Mouse (Mus musculus): Measurements from ENCODE around the gene Gm21992. TPM values are rescaled to one million over a fixed set of nuclear protein-coding genes. Genes with fewer than 3 reads are reported as not detected.

The Gm21992 gene
- polyA plus RNA-seq (2016; fragmentation: Nextera tagmentation; extraction: Ambion mirVana), result 26.7 and 30.0 TPM in 2 replicates

DNA sequence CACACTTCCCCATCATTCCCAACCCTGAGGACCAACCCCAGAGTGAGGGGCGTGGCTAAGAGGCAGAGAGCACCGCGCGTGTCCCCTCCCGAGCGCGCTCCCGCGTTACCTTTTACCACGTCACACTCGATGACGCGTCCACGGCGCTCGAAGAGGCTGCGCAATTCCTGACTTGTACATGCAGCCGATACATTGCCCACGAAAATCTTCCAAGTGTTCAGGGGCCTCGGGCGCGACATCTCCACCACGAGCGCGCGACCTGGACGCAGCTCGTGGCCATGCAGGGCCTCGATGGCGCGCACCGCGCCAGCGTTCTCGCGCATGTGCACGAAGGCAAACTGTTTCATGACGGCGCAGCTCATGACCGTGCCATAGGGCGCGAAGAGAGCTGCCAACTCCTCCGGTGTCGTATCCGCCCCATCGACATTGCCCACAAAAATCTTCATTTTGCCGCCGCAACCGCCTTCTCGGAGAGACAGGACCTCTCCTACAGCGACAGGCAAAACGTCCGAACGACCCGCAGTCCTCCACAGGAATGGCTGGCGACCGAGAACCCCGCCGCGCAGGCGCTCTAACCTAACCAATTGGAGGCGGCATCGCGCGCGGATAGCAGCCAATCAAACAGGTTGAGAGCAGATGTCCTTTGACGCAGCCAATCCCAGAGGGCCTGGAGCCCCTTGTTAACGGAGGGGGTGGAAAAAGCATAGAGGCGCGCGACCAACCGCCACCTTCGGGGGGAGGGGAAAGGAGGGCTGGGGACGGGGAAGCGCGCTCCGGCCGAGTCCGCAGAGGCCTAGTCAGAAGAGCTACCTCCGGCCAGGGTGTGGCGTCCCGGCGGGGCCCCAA lies at the start of gene Gm21992, which contains the start of gene Rbm14:
Gene Gm21992, minus strand, starts transcription at position 550 of the 846 bp plus-strand sequence.
Gene Rbm14, minus strand, starts transcription at position 572 of the 846 bp plus-strand sequence.
- Histone ChIP-seq H3K36me3 (peaks cover 11% of the 10 kb centered on the region), H3K27ac (peak within 1 kb of the TSS; percentile 95)

DNA sequence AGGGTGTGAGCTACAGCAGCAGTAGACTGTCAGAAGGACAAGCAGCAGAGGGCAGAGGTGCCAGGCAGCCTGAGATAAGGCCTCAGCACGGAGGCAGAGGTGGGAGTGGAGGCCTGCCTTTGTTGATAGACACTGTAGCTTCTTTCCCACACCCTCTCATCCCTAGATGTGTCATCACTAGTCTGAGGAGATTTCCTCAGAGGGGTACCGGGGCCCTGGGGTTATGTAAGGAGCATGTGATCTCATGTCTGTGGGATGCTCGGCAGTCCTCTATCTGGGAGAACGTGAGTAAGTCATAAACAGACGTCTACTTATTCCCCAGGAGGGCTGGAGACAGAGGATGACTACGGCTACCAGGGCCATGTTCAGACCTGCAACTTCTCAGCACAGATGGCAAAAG lies 47.7 kb upstream of the Gm21992 start:
- peaks cover 27% of the 10 kb centered on the region for H3K36me3 ChIP-seq
- H3K27me3 ChIP-seq (ENCODE audit: insufficient read depth, poor library complexity, severe bottlenecking), result peaks cover 8% of the 10 kb centered on the region; the same call in 1 of the 2 replicates
- no peaks in the 10 kb centered on the region for H3K9me3 ChIP-seq
- peaks cover 21% of the 10 kb centered on the region for H3K4me1 ChIP-seq (replicated peaks)
- no peak overlapping the region for H3K4me3 ChIP-seq
- no peak overlapping the region for H3K27ac ChIP-seq
- DNase-seq (ENCODE audit: low spot score), result no peak
- 80% methylated on average over 6 of the region's 6 CpGs for WGBS

More for the DNA sequence above, at the start of gene Gm21992, which contains the start of gene Rbm14:
- Histone ChIP-seq H3K27me3 (ENCODE audit: insufficient read depth, poor library complexity, severe bottlenecking) (no peaks in the 10 kb centered on the region), H3K4me3 (peak within 1 kb of the TSS; percentile 71), H3K9me3 (no peaks in the 10 kb centered on the region; the same call in 1 of the 2 replicates), H3K4me1 (replicated peaks) (peaks cover 27% of the 10 kb centered on the region)
- WGBS, result under 1% methylated on average over 83 of the region's 83 CpGs
- DNase-seq (ENCODE audit: low spot score), result peak; percentile 98

DNA sequence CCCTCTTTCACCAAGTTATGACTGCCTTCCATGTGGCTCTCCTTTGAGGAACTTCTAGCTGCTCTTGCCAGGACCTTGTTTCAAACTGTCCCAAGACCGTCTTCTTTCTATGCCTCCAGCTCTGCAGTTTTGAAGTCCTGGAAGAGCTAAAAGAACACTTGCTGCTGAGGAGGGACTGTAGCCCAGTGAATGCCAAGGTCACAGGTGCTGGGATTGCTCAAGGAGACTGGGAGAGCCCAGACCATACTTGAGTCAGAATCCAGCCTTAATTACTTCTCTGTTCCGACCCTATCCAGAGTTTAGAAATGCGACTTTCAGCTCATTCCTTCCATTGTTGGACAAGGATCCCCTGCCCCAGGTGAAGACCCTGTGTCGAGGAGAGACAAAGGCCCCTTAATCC lies 44.5 kb upstream of the Gm21992 start:
- Histone ChIP-seq H3K27ac (no peak overlapping the region), H3K36me3 (peaks cover 20% of the 10 kb centered on the region), H3K9me3 (no peaks in the 10 kb centered on the region), H3K27me3 (ENCODE audit: insufficient read depth, poor library complexity, severe bottlenecking) (peaks cover 8% of the 10 kb centered on the region; the same call in 1 of the 2 replicates), H3K4me3 (peak overlapping the region; percentile 70), H3K4me1 (replicated peaks) (peaks cover 21% of the 10 kb centered on the region)
- 75% methylated on average over 4 of the region's 4 CpGs for WGBS
- no peak for DNase-seq (ENCODE audit: low spot score)

DNA sequence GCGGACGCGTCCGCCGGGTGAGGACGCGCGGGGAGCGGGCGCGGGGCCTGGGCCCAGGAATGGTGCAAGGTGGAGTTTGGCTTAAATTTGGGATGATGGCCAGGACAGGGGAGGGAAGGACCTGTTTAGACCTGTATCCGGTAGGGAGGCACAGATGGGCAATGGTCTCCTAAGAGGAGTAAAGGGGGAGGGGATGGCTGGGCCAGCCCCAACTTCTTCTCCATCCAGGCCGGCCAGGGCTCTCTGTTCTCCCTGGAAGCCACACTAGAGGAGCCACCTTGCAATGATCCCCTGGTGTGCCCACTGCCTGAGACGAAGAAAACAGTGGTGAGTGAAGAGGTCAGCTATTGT lies 44.0 kb upstream of the Gm21992 start:
- no peak for DNase-seq (ENCODE audit: low spot score)
- H3K9me3 ChIP-seq, result no peaks in the 10 kb centered on the region

DNA sequence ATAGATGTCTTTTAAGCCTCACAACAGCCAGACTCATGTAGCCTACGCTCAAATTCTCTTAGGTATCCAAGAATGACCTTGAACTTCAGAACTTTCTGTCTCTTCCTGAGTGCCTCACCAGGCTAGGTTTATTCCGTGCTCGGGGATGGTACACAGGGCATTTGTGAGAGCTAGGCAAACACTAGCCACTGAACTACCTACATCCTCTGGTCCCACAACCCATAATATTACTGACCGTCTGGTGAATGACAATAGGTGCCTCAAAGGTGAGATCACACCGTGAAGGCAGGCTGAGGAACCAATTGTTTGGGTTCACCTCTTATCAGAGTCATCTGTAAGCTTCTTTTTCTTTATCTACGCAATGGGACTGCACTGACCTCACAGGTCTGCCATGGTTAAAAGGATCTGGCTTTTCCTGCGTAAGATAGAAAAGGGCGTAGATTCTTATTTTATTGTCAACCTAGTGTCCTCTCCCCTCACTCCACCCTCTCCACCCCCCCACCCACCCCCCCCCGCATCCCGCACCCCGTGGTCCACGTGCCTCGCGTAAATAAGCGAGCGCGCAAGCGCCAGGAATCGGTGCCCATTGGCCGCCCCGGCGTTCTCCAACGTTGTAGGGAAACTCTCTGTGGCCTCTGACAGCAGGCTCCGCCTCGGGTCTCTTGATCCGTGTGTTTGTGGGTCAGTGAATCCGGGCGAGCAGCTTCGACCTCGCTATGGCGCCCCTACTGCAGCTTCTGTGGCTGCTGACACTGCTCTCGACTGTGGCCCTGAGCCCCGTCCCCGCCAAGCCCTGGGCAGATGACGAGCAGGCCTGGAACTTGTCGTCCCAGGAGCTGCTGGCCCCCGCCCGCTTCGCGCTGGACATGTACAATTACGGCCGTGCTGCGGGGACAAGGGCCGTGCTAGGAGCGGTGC lies 43.4 kb upstream of the Gm21992 start, which contains the start of gene Ctsf:
Gene Ctsf, plus strand, starts transcription at position 579 of the 918 bp plus-strand sequence.
- Histone ChIP-seq H3K27ac (peak within 1 kb of the TSS; percentile 85), H3K27me3 (ENCODE audit: insufficient read depth, poor library complexity, severe bottlenecking) (peaks cover 8% of the 10 kb centered on the region; the same call in 1 of the 2 replicates), H3K4me3 (peak within 1 kb of the TSS; percentile 70), H3K36me3 (peaks cover 14% of the 10 kb centered on the region), H3K9me3 (no peaks in the 10 kb centered on the region), H3K4me1 (replicated peaks) (peaks cover 24% of the 10 kb centered on the region)
- peak; percentile 89 for DNase-seq (ENCODE audit: low spot score)
- WGBS, result 4% methylated on average over 45 of the region's 45 CpGs

More for the DNA sequence above, 44.0 kb upstream of the Gm21992 start:
- Histone ChIP-seq H3K27ac (peak overlapping the region; percentile 85), H3K4me1 (replicated peaks) (peaks cover 22% of the 10 kb centered on the region), H3K4me3 (peak overlapping the region; percentile 70), H3K36me3 (peaks cover 18% of the 10 kb centered on the region), H3K27me3 (ENCODE audit: insufficient read depth, poor library complexity, severe bottlenecking) (peaks cover 8% of the 10 kb centered on the region; the same call in 1 of the 2 replicates)
- 2% methylated on average over 14 of the region's 14 CpGs for WGBS

DNA sequence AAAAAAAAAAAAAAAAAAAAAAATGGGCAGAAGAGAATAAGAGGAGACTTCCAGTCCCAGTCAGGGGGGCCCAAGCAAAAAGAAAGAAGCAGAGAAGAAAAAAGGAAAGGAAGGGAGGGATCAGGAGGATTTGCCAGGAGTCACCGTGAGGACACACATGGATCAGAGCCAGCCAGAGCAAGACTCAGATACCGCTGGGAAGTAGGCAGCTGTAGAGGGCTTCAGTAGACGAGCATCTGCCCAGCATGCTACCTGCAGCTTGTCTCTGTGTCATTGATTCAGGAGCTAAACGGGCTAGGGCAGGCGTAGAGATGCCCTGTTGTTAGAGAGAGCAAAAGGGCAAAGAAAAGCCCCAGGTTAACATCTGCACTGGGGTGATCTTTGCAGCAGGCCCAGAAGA lies 38.9 kb upstream of the Gm21992 start:
- no peak for DNase-seq (ENCODE audit: low spot score)
- H3K27ac ChIP-seq, result no peak overlapping the region
- WGBS, result 48% methylated on average over 5 of the region's 5 CpGs
- no peaks in the 10 kb centered on the region for H3K36me3 ChIP-seq
- no peaks in the 10 kb centered on the region for H3K9me3 ChIP-seq
- H3K4me3 ChIP-seq, result no peak overlapping the region
- H3K4me1 ChIP-seq (replicated peaks), result peaks cover 13% of the 10 kb centered on the region
- H3K27me3 ChIP-seq (ENCODE audit: insufficient read depth, poor library complexity, severe bottlenecking), result no peaks in the 10 kb centered on the region; the same call in 1 of the 2 replicates

DNA sequence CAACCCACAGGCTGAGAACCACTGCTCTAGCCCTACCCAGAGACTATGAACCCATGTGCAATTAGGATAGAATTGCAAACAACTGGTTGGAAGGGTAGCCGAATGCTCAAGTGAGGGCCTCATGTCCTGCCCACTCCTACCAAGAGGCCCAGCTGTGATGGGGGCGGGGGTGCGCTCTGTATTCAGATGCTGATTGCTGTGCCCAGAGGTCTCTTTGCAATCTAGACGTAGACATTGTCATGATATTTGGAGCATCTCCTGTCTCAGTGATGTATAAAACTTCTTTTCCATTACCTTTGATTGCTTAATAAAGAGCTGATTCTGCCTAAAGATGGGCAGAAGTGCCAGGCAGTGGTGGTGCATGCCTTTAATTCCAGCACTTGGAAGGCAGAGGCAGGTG lies 38.4 kb upstream of the Gm21992 start:
- H3K36me3 ChIP-seq, result no peaks in the 10 kb centered on the region
- no peak overlapping the region for H3K4me3 ChIP-seq
- H3K27me3 ChIP-seq (ENCODE audit: insufficient read depth, poor library complexity, severe bottlenecking), result no peaks in the 10 kb centered on the region; the same call in 1 of the 2 replicates
- no peaks in the 10 kb centered on the region for H3K9me3 ChIP-seq
- no peak for DNase-seq (ENCODE audit: low spot score)
- H3K27ac ChIP-seq, result no peak overlapping the region
- H3K4me1 ChIP-seq (replicated peaks), result peaks cover 9% of the 10 kb centered on the region
- WGBS, result 53% methylated on average over 4 of the region's 4 CpGs

DNA sequence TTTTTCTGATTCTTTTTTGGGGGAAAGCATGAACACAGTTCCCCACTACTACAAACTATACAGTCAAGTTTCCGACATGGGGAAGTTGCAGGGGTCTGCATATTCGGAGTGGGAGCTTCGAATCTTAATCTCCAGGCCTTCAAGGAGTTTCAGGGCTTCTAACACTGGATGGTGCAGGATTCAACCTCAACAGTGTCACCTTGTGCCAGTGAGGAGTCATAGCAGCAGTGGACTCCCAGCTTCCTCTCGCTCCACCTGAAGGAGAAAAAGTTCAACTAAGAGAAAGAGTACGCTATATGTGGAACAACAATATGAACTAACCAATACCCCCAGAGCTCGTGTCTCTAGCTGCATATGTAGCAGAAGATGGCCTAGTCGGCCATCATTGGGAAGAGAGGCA lies 36.1 kb upstream of the Gm21992 start:
- H3K4me1 ChIP-seq (replicated peaks), result 0 out of 2 replicates have a peak, but pooled peaks cover 3% of the 10 kb centered on the region
- no peaks in the 10 kb centered on the region for H3K9me3 ChIP-seq
- no peak for DNase-seq (ENCODE audit: low spot score)
- no peak overlapping the region for H3K4me3 ChIP-seq
- H3K36me3 ChIP-seq, result no peaks in the 10 kb centered on the region
- peaks cover under 1% of the 10 kb centered on the region; the same call in 1 of the 2 replicates for H3K27me3 ChIP-seq (ENCODE audit: insufficient read depth, poor library complexity, severe bottlenecking)
- 40% methylated on average over 7 of the region's 7 CpGs for WGBS
- H3K27ac ChIP-seq, result no peak overlapping the region

DNA sequence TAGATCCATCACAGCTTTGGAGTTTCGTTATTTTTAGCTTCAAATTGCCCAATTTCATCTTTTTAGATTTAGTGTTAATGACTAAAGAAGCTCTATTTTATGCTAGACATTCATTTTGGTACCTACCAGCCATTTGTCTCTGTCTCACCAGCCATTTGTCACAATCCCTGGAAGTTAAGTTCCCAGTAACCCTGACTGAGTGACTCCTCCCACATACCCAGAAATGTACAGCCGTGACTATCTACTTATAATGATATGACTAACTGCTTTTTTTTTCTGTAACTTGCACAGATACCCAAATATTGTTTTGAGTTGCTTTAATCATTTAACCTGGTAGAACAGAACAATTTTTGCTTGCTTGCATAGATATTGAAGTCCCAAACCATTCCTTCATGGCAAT lies 34.4 kb upstream of the Gm21992 start:
- H3K27me3 ChIP-seq (ENCODE audit: insufficient read depth, poor library complexity, severe bottlenecking), result peaks cover 17% of the 10 kb centered on the region
- no peak overlapping the region for H3K27ac ChIP-seq
- 0 out of 2 replicates have a peak, but pooled peaks cover 3% of the 10 kb centered on the region for H3K4me1 ChIP-seq (replicated peaks)
- H3K9me3 ChIP-seq, result no peaks in the 10 kb centered on the region
- H3K36me3 ChIP-seq, result no peaks in the 10 kb centered on the region
- no peak overlapping the region for H3K4me3 ChIP-seq
- 77% methylated on average over 2 of the region's 2 CpGs for WGBS
- no peak for DNase-seq (ENCODE audit: low spot score)

DNA sequence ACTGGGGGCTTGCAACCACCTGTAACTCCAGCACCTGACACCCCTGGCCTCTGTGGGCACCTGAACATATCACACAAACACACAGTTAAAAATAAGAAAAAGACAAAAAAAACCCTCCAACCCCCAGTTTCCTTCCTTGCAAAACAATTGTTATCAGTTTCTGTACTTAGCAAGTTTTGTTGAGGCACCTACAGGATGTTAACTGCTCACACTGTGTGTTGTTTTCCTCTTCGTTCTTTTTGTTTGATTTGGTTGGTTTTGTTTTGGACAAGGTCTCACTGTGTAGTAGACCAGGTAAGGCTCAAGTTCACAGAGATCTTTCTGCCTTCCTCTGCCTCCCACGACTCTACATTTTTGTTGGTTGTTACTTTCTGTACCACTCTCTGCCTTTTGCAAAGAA lies 31.2 kb upstream of the Gm21992 start:
- peaks cover 32% of the 10 kb centered on the region for H3K27me3 ChIP-seq (ENCODE audit: insufficient read depth, poor library complexity, severe bottlenecking)
- no peak for DNase-seq (ENCODE audit: low spot score)
- H3K9me3 ChIP-seq, result no peaks in the 10 kb centered on the region
- H3K4me1 ChIP-seq (replicated peaks), result peaks cover 20% of the 10 kb centered on the region
- no peaks in the 10 kb centered on the region for H3K36me3 ChIP-seq
- WGBS, result 82% methylated on average over 2 of the region's 2 CpGs
- H3K27ac ChIP-seq, result no peak overlapping the region
- no peak overlapping the region for H3K4me3 ChIP-seq

DNA sequence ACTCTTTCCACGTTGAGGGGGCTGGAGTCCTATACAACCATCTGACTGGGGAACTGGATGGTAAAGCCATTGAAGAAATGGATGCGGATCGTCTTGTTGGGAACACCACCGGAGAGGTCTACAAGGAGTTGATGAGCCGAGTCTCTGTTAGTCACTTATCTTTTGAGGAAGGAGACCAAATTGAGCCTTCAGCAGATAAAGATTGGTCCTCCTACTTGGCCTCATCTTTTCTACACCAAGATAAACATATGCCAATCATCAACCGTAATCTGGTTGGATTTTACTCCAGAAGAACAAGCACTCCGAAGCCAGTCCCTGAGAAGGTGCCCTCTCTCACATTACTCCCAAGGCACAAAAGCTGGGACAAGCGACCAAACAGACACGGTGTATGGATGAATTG lies 29.4 kb upstream of the Gm21992 start:
- 86% methylated on average over 9 of the region's 9 CpGs for WGBS
- Histone ChIP-seq H3K27ac (no peak overlapping the region), H3K4me3 (no peak overlapping the region), H3K4me1 (replicated peaks) (peaks cover 20% of the 10 kb centered on the region), H3K9me3 (no peaks in the 10 kb centered on the region), H3K36me3 (peaks cover 3% of the 10 kb centered on the region; the same call in 1 of the 2 replicates), H3K27me3 (ENCODE audit: insufficient read depth, poor library complexity, severe bottlenecking) (peaks cover 32% of the 10 kb centered on the region)
- no peak for DNase-seq (ENCODE audit: low spot score)

DNA sequence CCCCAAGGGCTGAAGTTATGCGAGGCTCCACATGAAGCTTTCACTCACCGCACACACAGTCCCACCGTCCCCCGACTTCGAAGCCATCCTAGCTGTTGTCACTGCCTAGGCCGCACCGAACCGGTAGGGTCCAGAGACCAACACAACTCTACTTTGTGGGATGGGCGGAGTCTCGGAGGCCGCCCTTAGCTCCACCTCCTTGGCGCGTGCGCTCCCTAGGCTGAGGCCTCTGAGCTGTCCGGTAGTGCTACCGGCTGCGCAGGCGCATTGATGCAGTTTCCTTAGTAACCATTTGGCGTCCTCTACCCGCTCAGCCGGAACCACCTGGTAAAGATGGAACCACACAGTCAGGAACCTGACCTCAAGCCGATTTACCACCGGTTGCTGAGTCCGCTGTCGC lies 27.7 kb upstream of the Gm21992 start, which contains the start of the genes Ccs and Ccdc87:
Gene Ccs, minus strand, starts transcription at position 184 of the 400 bp plus-strand sequence.
Gene Ccdc87, plus strand, starts transcription at position 218 of the 400 bp plus-strand sequence.
- Histone ChIP-seq H3K27ac (peak within 1 kb of the TSS; percentile 82), H3K36me3 (peaks cover 4% of the 10 kb centered on the region; the same call in 1 of the 2 replicates), H3K9me3 (no peaks in the 10 kb centered on the region), H3K4me1 (replicated peaks) (peaks cover 20% of the 10 kb centered on the region), H3K27me3 (ENCODE audit: insufficient read depth, poor library complexity, severe bottlenecking) (peaks cover 32% of the 10 kb centered on the region), H3K4me3 (peak within 1 kb of the TSS; percentile 62)
- DNase-seq (ENCODE audit: low spot score), result peak; percentile 94
- WGBS, result 0% methylated on average over 25 of the region's 25 CpGs
